Mouse (Mus musculus) spleen, adult 2 months (tissue): ENCODE data around the gene Snx13. TPM values are rescaled to one million over a fixed set of nuclear protein-coding genes. Genes with fewer than 3 reads are reported as not detected.
A peak's percentile ranks its signal among the peaks of the same experiment; 100 is the strongest.

Experiments used
- DNase-seq, 2 experiments: peaks; one replicate each; pipeline versions ENCODE4 v3.0.0 to v3.0.0-alpha.2; 2012 to 2021; ENCODE audit warnings: low spot score in 2 of 2, low read depth in 1 of 2
- H3K27ac ChIP-seq: fragments of 200-500 bp; 2 replicates; pipeline ENCODE4 v1.5.1; 2012; ENCODE audit warnings: low read length, inconsistent platforms; ENCODE audit not compliant: insufficient read depth
- H3K27me3 ChIP-seq: fragments of 200-500 bp; 2 replicates; pipeline ENCODE4 v1.6.1; 2012; ENCODE audit warnings: mild to moderate bottlenecking, moderate library complexity, low read length, inconsistent platforms; ENCODE audit not compliant: control insufficient read depth, insufficient read depth
- H3K36me3 ChIP-seq: fragments of 200-500 bp; 2 replicates; pipeline ENCODE4 v1.6.1; 2012; ENCODE audit warnings: mild to moderate bottlenecking, low read length, inconsistent platforms; ENCODE audit not compliant: control insufficient read depth, insufficient read depth
- H3K4me1 ChIP-seq: fragments of 200-500 bp; 2 replicates; pipeline ENCODE4 v1.6.1; 2011; ENCODE audit warnings: inconsistent platforms; ENCODE audit not compliant: control insufficient read depth, insufficient read depth, insufficient read length
- H3K4me3 ChIP-seq: fragments of 200-500 bp; 2 replicates; pipeline ENCODE4 v1.5.1; 2011; ENCODE audit warnings: mild to moderate bottlenecking, inconsistent platforms; ENCODE audit not compliant: insufficient read depth, insufficient read length; ENCODE audit errors: extremely low read depth
- CTCF ChIP-seq: fragments of 200-500 bp; IDR thresholded peaks from 2 replicates; pipeline ENCODE4 v1.5.1; 2011; ENCODE audit warnings: mild to moderate bottlenecking, inconsistent platforms; ENCODE audit not compliant: insufficient read depth, insufficient read length, insufficient replicate concordance; ENCODE audit errors: extremely low read depth
- POLR2A ChIP-seq: fragments of 200-500 bp; IDR thresholded peaks from 2 replicates; pipeline ENCODE4 v1.6.1; 2011; ENCODE audit warnings: low read depth, low read length, inconsistent platforms
- WGBS: fragments of 180-500 bp; shearing (Covaris S2); methylation state at CpG from one replicate; pipeline ENCODE4 v1.1.7; 2018; 5-methylcytosine and 5-hydroxymethylcytosine counted together
- polyA plus RNA-seq: library from polyadenylated mRNA; depleted of rRNA; stranded (reverse); fragments of >200 nt; gene quantifications from 2 replicates; pipeline ENCODE4 v1.2.3, GENCODE M21; 2012

The Snx13 gene
- polyA plus RNA-seq, 1 experiment, result 2.4 TPM

DNA sequence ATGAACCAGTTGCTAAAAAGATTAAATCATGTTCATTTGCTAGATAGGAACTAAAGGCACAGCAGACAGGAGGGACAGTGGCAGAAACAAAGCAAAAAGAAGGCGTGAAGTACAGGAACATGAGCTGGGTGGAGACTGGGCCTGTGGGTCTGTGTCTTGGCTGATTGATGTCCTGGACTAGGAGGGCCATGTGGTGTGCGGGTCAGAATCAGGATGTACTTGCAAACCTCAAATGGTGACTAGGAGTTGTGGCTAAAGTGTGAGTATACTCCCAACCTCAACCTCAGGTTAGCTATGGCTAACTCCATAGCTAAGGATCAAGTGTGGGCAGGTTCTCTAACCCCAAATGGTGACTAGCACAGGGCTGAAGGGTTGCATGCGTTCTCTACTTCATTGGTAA is 107.2 kb downstream of the Snx13 start:
- Histone ChIP-seq H3K27me3 (no peaks in the 10 kb centered on the region), H3K27ac (no peak overlapping the region), H3K36me3 (no peaks in the 10 kb centered on the region), H3K4me1 (no peaks in the 10 kb centered on the region; the same call in 1 of the 2 replicates), H3K4me3 (no peak overlapping the region)
- DNase-seq, result no peak
- 64% methylated on average over 3 of the region's 3 CpGs for WGBS
- TF ChIP-seq POLR2A, result no peak
- no peak for TF ChIP-seq CTCF

DNA sequence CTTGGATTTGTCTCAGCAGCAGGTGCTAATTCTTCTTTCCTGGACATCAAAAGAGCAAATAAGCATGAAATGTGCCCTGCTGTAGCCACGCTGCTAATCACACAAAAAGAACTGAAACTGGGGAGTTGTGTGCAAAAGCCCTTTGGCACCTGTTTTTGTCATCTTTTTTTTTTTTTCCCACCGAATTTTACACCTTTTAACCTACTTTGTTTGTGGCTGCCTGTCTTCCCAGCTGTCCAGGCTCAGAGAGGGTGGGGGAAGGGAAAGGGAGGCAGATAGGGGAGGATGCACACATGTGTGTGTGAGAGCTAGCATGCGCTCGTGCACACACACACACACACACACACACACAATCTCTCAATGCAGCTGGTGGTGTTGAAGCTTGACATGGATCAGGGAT is 110.3 kb downstream of the Snx13 start:
- Histone ChIP-seq H3K27me3 (no peaks in the 10 kb centered on the region), H3K27ac (no peak overlapping the region), H3K36me3 (no peaks in the 10 kb centered on the region), H3K4me1 (no peaks in the 10 kb centered on the region; the same call in 1 of the 2 replicates), H3K4me3 (no peak overlapping the region)
- DNase-seq, result no peak
- WGBS, result 25% methylated on average over 4 of the region's 4 CpGs
- no peak for TF ChIP-seq POLR2A
- no peak for TF ChIP-seq CTCF

DNA sequence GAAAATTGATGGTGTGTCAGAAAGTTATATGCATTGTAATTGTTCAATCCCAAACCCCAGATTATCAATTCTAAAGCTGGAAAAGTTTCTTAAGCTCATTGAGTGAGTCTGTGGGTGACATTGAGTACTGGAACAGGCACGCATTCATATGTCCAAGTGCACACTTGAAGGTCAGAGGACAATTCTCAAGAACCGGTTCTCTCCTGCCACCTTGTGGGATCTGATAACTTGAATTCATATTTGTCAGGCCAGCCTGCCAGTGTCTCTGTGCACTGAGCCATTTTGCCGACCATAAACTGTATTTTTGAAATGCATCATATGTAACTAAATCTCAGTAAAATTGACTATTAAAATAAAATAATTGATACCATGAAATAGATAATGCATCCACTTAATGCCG is 114.7 kb downstream of the Snx13 start:
- DNase-seq, result no peak
- Histone ChIP-seq H3K27ac (no peak overlapping the region), H3K36me3 (no peaks in the 10 kb centered on the region), H3K27me3 (no peaks in the 10 kb centered on the region), H3K4me1 (no peaks in the 10 kb centered on the region; the same call in none of the 2 replicates), H3K4me3 (no peak overlapping the region)
- 59% methylated on average over 4 of the region's 4 CpGs for WGBS
- TF ChIP-seq CTCF (peak; percentile 4; the same call in 1 of the 2 replicates), POLR2A (no peak)

DNA sequence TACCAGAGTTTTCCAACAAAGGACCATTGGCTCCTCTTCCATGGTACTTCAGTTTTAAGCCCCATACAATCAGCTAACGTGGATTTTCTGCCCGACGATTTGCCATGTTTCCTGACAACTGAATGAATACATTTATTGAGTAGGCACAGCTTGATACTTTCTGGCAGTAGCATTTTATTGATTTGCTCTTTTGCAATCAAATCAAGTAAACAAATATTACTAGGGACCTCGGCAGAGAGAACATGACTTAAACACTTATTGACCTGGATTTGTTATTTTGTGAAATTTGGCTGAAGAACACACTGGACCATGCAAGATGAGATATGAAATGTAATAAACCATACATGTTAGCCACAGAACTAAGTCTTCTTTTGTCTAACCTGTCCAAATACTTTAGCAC is 123.3 kb downstream of the Snx13 start:
- 93% methylated on average over 4 of the region's 4 CpGs for WGBS
- Histone ChIP-seq H3K27me3 (no peaks in the 10 kb centered on the region), H3K4me1 (no peaks in the 10 kb centered on the region; the same call in 1 of the 2 replicates), H3K27ac (no peak overlapping the region), H3K36me3 (no peaks in the 10 kb centered on the region), H3K4me3 (no peak overlapping the region)
- no peak for TF ChIP-seq POLR2A
- no peak for TF ChIP-seq CTCF
- no peak for DNase-seq

DNA sequence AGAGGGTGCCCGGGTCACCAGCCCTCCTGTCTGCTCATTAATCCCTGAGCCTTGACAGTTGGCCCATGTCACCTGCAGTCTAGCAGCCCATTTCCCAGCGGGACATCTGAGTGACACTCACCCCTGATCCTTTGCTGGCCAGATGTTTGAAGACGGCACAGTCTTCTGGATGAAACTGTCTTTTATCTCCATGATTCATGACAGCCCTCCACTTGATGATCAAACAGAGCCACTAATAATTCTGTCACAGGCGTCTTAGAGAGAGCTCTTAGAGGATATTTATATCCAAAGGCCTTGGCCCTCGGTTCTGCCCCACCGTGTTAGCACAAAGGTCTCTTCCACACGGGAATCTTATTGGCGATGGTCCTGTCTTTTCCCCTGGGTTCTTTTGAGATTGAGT is 129.0 kb downstream of the Snx13 start:
- H3K27ac ChIP-seq, result no peak overlapping the region
- no peaks in the 10 kb centered on the region for H3K36me3 ChIP-seq
- no peak overlapping the region for H3K4me3 ChIP-seq
- DNase-seq, result no peak
- no peaks in the 10 kb centered on the region for H3K27me3 ChIP-seq
- TF ChIP-seq CTCF (no peak), POLR2A (no peak)
- H3K4me1 ChIP-seq, result no peaks in the 10 kb centered on the region
- 81% methylated on average over 8 of the region's 8 CpGs for WGBS

DNA sequence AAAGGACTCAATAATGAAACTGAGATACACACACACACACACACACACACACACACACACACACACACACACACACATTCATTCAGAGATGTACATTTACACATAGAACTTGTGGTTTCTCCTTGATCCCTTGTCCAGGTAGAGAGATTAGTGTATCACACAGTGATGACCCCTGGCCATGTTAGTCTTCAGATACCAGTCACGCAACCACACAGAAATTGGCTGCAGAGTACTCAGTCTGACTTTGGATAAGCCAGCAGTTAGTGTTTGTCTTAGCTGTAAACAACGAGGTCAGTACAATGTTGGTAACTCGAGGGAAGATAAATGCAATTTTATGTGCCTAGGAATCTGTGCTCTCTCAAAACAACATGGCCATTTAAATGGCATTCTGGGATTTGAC is 129.6 kb downstream of the Snx13 start:
- TF ChIP-seq POLR2A (no peak), CTCF (no peak)
- WGBS, result 87% methylated on average over 3 of the region's 3 CpGs
- Histone ChIP-seq H3K27ac (no peak overlapping the region), H3K36me3 (no peaks in the 10 kb centered on the region), H3K27me3 (no peaks in the 10 kb centered on the region), H3K4me1 (no peaks in the 10 kb centered on the region), H3K4me3 (no peak overlapping the region)
- DNase-seq, result no peak

DNA sequence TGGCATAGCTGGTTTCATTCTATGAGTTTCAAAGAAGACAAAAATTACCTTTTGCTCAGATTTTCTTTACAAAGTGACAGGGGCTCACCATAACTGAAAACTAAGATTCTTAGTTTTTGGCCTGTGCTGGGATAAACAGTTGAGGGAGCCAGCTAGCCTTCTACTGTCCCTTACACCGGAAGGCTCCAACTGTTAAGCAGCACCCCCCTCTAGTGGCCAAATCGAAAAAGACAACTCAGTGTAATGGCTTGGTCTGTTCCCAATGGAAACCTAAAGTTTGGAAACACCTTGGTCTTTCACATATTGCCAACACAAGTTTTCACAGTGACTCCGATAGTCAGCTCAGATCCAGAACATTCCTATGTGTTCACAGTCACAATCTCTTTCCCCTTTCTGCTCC is 135.7 kb downstream of the Snx13 start:
- Histone ChIP-seq H3K4me3 (no peak overlapping the region), H3K27ac (no peak overlapping the region), H3K4me1 (no peaks in the 10 kb centered on the region), H3K36me3 (no peaks in the 10 kb centered on the region), H3K27me3 (no peaks in the 10 kb centered on the region)
- DNase-seq, result peak; percentile 36 to 73
- 16% methylated on average over 3 of the region's 3 CpGs for WGBS
- TF ChIP-seq CTCF, result peak; percentile 84; the same call in 1 of the 2 replicates
- no peak for TF ChIP-seq POLR2A
